Mouse (Mus musculus) neural tube, embryonic 14.5 days (tissue): ENCODE results near the gene Gm20388. TPM values are rescaled to one million over a fixed set of nuclear protein-coding genes. Genes with fewer than 3 reads are reported as not detected.

Source experiments
- ATAC-seq: fragments of 200-750 bp; cut with Nextera tagmentation; 2 replicates; pipeline ENCODE4 v1.8.0; 2017; ENCODE audit warnings: low read depth, mild to moderate bottlenecking, moderate TSS enrichment, moderate library complexity
- H3K27ac ChIP-seq: fragments of 300-500 bp; sonication (generic); 2 replicates; pipeline ENCODE4 v1.5.1; 2014; ENCODE audit warnings: low read depth, mild to moderate bottlenecking, control low read depth, low read length, moderate library complexity, mixed read lengths
- H3K27me3 ChIP-seq: fragments of 300-500 bp; sonication (generic); 2 replicates; pipeline ENCODE4 v1.6.1; 2014; ENCODE audit warnings: low read length; ENCODE audit not compliant: control insufficient read depth, insufficient read depth
- H3K36me3 ChIP-seq: fragments of 300-500 bp; sonication (generic); 2 replicates; pipeline ENCODE4 v1.6.1; 2014; ENCODE audit warnings: low read length, mixed read lengths; ENCODE audit not compliant: control insufficient read depth, insufficient read depth
- H3K4me1 ChIP-seq: fragments of 300-500 bp; sonication (generic); 2 replicates; pipeline ENCODE4 v1.6.1; 2014; ENCODE audit warnings: low read length; ENCODE audit not compliant: control insufficient read depth, insufficient read depth
- H3K4me2 ChIP-seq: fragments of 300-500 bp; sonication (generic); 2 replicates; pipeline ENCODE4 v1.6.1; 2014; ENCODE audit warnings: mild to moderate bottlenecking, low read depth, low read length, control low read depth
- H3K4me3 ChIP-seq: fragments of 300-500 bp; sonication (generic); 2 replicates; pipeline ENCODE4 v1.5.1; 2014; ENCODE audit warnings: low read depth, low read length, control low read depth, mixed read lengths
- H3K9ac ChIP-seq: fragments of 300-500 bp; sonication (generic); replicated peaks from 2 replicates; pipeline ENCODE4 v1.6.1; 2014; ENCODE audit warnings: low read depth, mild to moderate bottlenecking, control low read depth, low read length, mixed read lengths
- H3K9me3 ChIP-seq: fragments of 300-500 bp; sonication (generic); 2 replicates; pipeline ENCODE4 v1.6.1; 2016; ENCODE audit warnings: low read length; ENCODE audit not compliant: control insufficient read depth
- WGBS: fragments of 180-500 bp; shearing (Covaris S2); extraction: QIAGEN DNeasy Blood & Tissue Kit; methylation state at CpG from one replicate; pipeline ENCODE4 v1.1.7; 2014; 5-methylcytosine and 5-hydroxymethylcytosine counted together
- polyA plus RNA-seq: library from polyadenylated mRNA; unstranded; fragments of >200 nt; fragmentation: Nextera tagmentation; extraction: Ambion mirVana; gene quantifications from 2 replicates; pipeline ENCODE4 v1.2.1, GENCODE M21; 2014

Gene Gm20388
- polyA plus RNA-seq, 1 experiment from 2014 or later = 10.3 TPM

GRCm38 (mm10) chr8:122089186-122089700 lies 2178.6 kb downstream of the Gm20388 start:
- no peak for ATAC-seq
- no peak overlapping the region for H3K4me2 ChIP-seq
- no peak overlapping the region for H3K27ac ChIP-seq
- 91% methylated on average over 7 of the region's 7 CpGs for WGBS
- H3K4me3 ChIP-seq = no peak overlapping the region
- no peaks in the 10 kb centered on the region for H3K4me1 ChIP-seq
- no peaks in the 10 kb centered on the region for H3K9me3 ChIP-seq
- H3K9ac ChIP-seq = no peak overlapping the region
- H3K27me3 ChIP-seq = no peaks in the 10 kb centered on the region
- no peaks in the 10 kb centered on the region for H3K36me3 ChIP-seq

- no peak for ATAC-seq
- H3K4me1 ChIP-seq = no peaks in the 10 kb centered on the region
- no peaks in the 10 kb centered on the region for H3K9me3 ChIP-seq
- no peak overlapping the region for H3K9ac ChIP-seq
- H3K36me3 ChIP-seq = no peaks in the 10 kb centered on the region
- no peak overlapping the region for H3K27ac ChIP-seq
- H3K4me2 ChIP-seq = no peak overlapping the region
- H3K4me3 ChIP-seq = no peak overlapping the region
- no peaks in the 10 kb centered on the region for H3K27me3 ChIP-seq
- WGBS = 78% methylated on average over 5 of the region's 5 CpGs
Observed at GRCm38 (mm10) chr8:122092476-122092875, 2181.8 kb downstream of the Gm20388 start.

GRCm38 (mm10) chr8:122098766-122099165 lies 2188.1 kb downstream of the Gm20388 start:
- Histone ChIP-seq H3K4me2 (no peak overlapping the region), H3K9me3 (no peaks in the 10 kb centered on the region), H3K36me3 (no peaks in the 10 kb centered on the region), H3K27me3 (no peaks in the 10 kb centered on the region), H3K27ac (no peak overlapping the region), H3K4me1 (no peaks in the 10 kb centered on the region), H3K9ac (no peak overlapping the region), H3K4me3 (no peak overlapping the region)
- no peak for ATAC-seq
- 82% methylated on average over 3 of the region's 3 CpGs for WGBS

GRCm38 (mm10) chr8:122099711-122100220 lies 2189.1 kb downstream of the Gm20388 start:
- Histone ChIP-seq H3K4me2 (no peak overlapping the region), H3K9ac (no peak overlapping the region), H3K4me1 (no peaks in the 10 kb centered on the region), H3K27ac (no peak overlapping the region), H3K4me3 (no peak overlapping the region), H3K9me3 (no peaks in the 10 kb centered on the region), H3K27me3 (no peaks in the 10 kb centered on the region), H3K36me3 (no peaks in the 10 kb centered on the region)
- ATAC-seq = no peak
- WGBS = 74% methylated on average over 7 of the region's 7 CpGs

GRCm38 (mm10) chr8:122101816-122102215 lies 2191.2 kb downstream of the Gm20388 start:
- WGBS = 58% methylated on average over 5 of the region's 5 CpGs
- Histone ChIP-seq H3K4me2 (no peak overlapping the region), H3K4me3 (no peak overlapping the region), H3K27ac (no peak overlapping the region), H3K27me3 (no peaks in the 10 kb centered on the region), H3K36me3 (no peaks in the 10 kb centered on the region), H3K9ac (no peak overlapping the region), H3K4me1 (0 out of 2 replicates have a peak, but pooled peaks cover 5% of the 10 kb centered on the region), H3K9me3 (no peaks in the 10 kb centered on the region)
- no peak for ATAC-seq

GRCm38 (mm10) chr8:122102286-122102685 lies 2191.6 kb downstream of the Gm20388 start:
- 0 out of 2 replicates have a peak, but pooled peaks cover 5% of the 10 kb centered on the region for H3K4me1 ChIP-seq
- no peak overlapping the region for H3K4me2 ChIP-seq
- H3K9ac ChIP-seq = no peak overlapping the region
- H3K9me3 ChIP-seq = no peaks in the 10 kb centered on the region
- no peak overlapping the region for H3K4me3 ChIP-seq
- H3K27me3 ChIP-seq = no peaks in the 10 kb centered on the region
- ATAC-seq = no peak
- H3K27ac ChIP-seq = no peak overlapping the region
- 36% methylated on average over 8 of the region's 8 CpGs for WGBS
- H3K36me3 ChIP-seq = no peaks in the 10 kb centered on the region

GRCm38 (mm10) chr8:122103241-122103640 lies 2192.6 kb downstream of the Gm20388 start:
- Histone ChIP-seq H3K9ac (no peak overlapping the region), H3K4me3 (no peak overlapping the region), H3K36me3 (no peaks in the 10 kb centered on the region), H3K27me3 (no peaks in the 10 kb centered on the region), H3K9me3 (no peaks in the 10 kb centered on the region), H3K27ac (no peak overlapping the region), H3K4me2 (no peak overlapping the region), H3K4me1 (0 out of 2 replicates have a peak, but pooled peaks cover 5% of the 10 kb centered on the region)
- WGBS = 71% methylated on average over 9 of the region's 9 CpGs
- no peak for ATAC-seq

GRCm38 (mm10) chr8:122104658-122105057 lies 2194.0 kb downstream of the Gm20388 start:
- no peak for ATAC-seq
- H3K4me1 ChIP-seq = 0 out of 2 replicates have a peak, but pooled peaks cover 5% of the 10 kb centered on the region
- H3K9me3 ChIP-seq = no peaks in the 10 kb centered on the region
- no peak overlapping the region for H3K9ac ChIP-seq
- no peak overlapping the region for H3K4me3 ChIP-seq
- no peaks in the 10 kb centered on the region for H3K27me3 ChIP-seq
- no peak overlapping the region for H3K4me2 ChIP-seq
- WGBS = 68% methylated on average over 4 of the region's 4 CpGs
- no peaks in the 10 kb centered on the region for H3K36me3 ChIP-seq
- no peak overlapping the region for H3K27ac ChIP-seq

GRCm38 (mm10) chr8:122106270-122106669 lies 2195.6 kb downstream of the Gm20388 start:
- H3K9me3 ChIP-seq = no peaks in the 10 kb centered on the region
- WGBS = 24% methylated on average over 9 of the region's 9 CpGs
- no peaks in the 10 kb centered on the region for H3K36me3 ChIP-seq
- no peak overlapping the region for H3K27ac ChIP-seq
- 0 out of 2 replicates have a peak, but pooled peaks cover 5% of the 10 kb centered on the region for H3K4me1 ChIP-seq
- H3K4me2 ChIP-seq = no peak overlapping the region
- no peak overlapping the region for H3K9ac ChIP-seq
- no peak overlapping the region for H3K4me3 ChIP-seq
- ATAC-seq = peak; percentile 70; the same call in 1 of the 2 replicates
- H3K27me3 ChIP-seq = no peaks in the 10 kb centered on the region
